Mouse (Mus musculus) heart, embryonic 16.5 days (tissue): ENCODE measurements around the gene 1700102P08Rik. TPM values are rescaled to one million over a fixed set of nuclear protein-coding genes. Genes with fewer than 3 reads are reported as not detected.

Experiments used
- ATAC-seq: fragments of 200-750 bp; cut with Nextera tagmentation; replicated peaks from 2 replicates; pipeline ENCODE4 v1.8.0; 2017; ENCODE audit warnings: moderate number of reproducible peaks; ENCODE audit not compliant: insufficient read depth, low FRiP score; ENCODE audit errors: extremely low read depth
- H3K27ac ChIP-seq: fragments of 300-500 bp; sonication (generic); 2 replicates; pipeline ENCODE4 v1.5.1; 2014; ENCODE audit warnings: mild to moderate bottlenecking, low read length, control low read depth, moderate library complexity
- H3K27me3 ChIP-seq: fragments of 300-500 bp; sonication (generic); 2 replicates; pipeline ENCODE4 v1.6.1; 2014; ENCODE audit warnings: low read length, mixed read lengths; ENCODE audit not compliant: control insufficient read depth, insufficient read depth
- H3K36me3 ChIP-seq: fragments of 300-500 bp; sonication (generic); 2 replicates; pipeline ENCODE4 v1.6.1; 2014; ENCODE audit not compliant: control insufficient read depth, insufficient read depth
- H3K4me1 ChIP-seq: fragments of 300-500 bp; sonication (generic); 2 replicates; pipeline ENCODE4 v1.6.1; 2014; ENCODE audit warnings: low read length, mixed read lengths; ENCODE audit not compliant: control insufficient read depth, insufficient read depth
- H3K4me2 ChIP-seq: fragments of 300-500 bp; sonication (generic); 2 replicates; pipeline ENCODE4 v1.6.1; 2014; ENCODE audit warnings: low read depth, mild to moderate bottlenecking, control low read depth, low read length
- H3K4me3 ChIP-seq: fragments of 300-500 bp; sonication (generic); 2 replicates; pipeline ENCODE4 v1.5.1; 2014; ENCODE audit warnings: mild to moderate bottlenecking, control low read depth, low read length
- H3K9ac ChIP-seq: fragments of 300-500 bp; sonication (generic); 2 replicates; pipeline ENCODE4 v1.6.1; 2014; ENCODE audit warnings: low read length, control low read depth
- H3K9me3 ChIP-seq: fragments of 300-500 bp; sonication (generic); replicated peaks from 2 replicates; pipeline ENCODE4 v1.6.1; 2016; ENCODE audit warnings: low read length; ENCODE audit not compliant: control insufficient read depth
- WGBS: fragments of 180-500 bp; shearing (Covaris S2); extraction: QIAGEN DNeasy Blood & Tissue Kit; methylation state at CpG from one replicate; pipeline ENCODE4 v1.1.7; 2014; 5-methylcytosine and 5-hydroxymethylcytosine counted together
- polyA plus RNA-seq: library from polyadenylated mRNA; unstranded; fragments of >200 nt; fragmentation: Nextera tagmentation; extraction: Ambion mirVana; gene quantifications from 2 replicates; pipeline ENCODE4 v1.2.1, GENCODE M21; 2015

The 1700102P08Rik gene
- polyA plus RNA-seq, 1 experiment from 2014 or later = 0.42 TPM

DNA sequence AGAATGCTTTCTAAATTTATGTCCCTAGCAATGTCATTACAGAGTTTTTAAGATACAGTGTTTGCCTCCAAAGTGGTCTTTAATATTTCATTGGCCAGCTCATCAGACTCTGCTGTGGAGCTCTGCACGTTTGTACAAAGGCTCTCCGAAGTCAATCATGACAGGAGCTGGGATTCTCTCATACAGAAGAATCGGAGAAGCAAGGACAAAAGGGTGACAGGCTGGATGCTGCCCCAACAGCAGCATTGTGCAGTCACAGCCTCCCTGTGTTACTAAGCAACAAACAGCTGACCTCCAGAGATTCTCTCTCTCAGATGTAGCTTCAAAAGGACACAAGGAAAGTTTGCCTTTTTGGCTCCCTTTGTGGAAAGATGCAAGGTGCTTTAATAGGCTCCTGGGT is 43.6 kb downstream of the 1700102P08Rik start, which contains the start of gene BC048562:
Gene BC048562, plus strand, starts transcription at position 301 of the 400 bp plus-strand sequence.
- Histone ChIP-seq H3K4me3 (no peak within 1 kb of the TSS), H3K9me3 (no peaks in the 10 kb centered on the region; the same call in 1 of the 2 replicates), H3K36me3 (no peaks in the 10 kb centered on the region), H3K9ac (no peak within 1 kb of the TSS), H3K27me3 (no peaks in the 10 kb centered on the region), H3K4me2 (no peak within 1 kb of the TSS), H3K27ac (no peak within 1 kb of the TSS), H3K4me1 (peaks cover 12% of the 10 kb centered on the region)
- ATAC-seq = no peak
- 72% methylated on average over 3 of the region's 3 CpGs for WGBS

DNA sequence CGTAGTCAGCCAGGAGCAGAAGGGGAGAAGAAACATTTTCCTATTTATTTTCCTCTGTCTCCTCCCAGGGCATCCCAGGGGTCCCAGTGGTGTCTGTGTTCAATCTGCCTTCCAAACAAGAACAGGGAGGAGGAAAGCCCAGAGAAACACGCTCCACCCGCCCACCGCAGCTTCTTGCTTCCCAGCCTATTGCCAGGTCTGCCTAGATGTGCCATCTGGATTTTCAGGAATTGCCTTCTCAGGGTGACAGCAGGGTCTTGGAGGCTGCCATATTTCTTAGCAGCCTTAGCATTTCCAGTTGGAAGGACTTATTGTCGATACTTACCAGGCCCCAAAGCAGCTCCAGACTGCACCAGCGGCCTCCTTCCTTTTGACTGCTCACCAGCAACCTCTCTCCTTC is 46.6 kb downstream of the 1700102P08Rik start:
- ATAC-seq = no peak
- Histone ChIP-seq H3K27me3 (no peaks in the 10 kb centered on the region), H3K27ac (no peak overlapping the region), H3K4me1 (peaks cover 24% of the 10 kb centered on the region), H3K4me3 (no peak overlapping the region), H3K36me3 (no peaks in the 10 kb centered on the region), H3K9me3 (no peaks in the 10 kb centered on the region; the same call in 1 of the 2 replicates), H3K9ac (no peak overlapping the region), H3K4me2 (no peak overlapping the region)
- 74% methylated on average over 6 of the region's 6 CpGs for WGBS

DNA sequence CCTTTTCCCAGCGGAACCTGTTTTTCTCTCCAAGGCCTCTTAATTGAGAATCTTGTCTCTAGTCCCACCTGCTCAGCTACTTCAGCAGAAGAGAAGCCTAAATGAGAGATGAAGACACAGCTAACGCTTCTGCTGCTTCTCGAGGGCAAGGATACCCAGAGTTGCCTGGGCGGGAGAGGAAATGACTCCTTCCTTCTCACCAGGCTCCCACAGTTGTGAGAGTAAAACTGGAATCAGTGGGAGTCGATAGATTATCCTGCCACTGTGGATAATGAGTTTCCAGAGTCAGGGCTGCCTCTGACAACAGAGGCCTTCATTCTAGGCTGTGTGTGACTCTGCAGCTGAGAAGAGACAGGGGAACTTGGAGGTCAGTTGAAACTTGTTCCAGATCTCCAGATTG is 47.9 kb downstream of the 1700102P08Rik start:
- 57% methylated on average over 5 of the region's 5 CpGs for WGBS
- H3K27me3 ChIP-seq = no peaks in the 10 kb centered on the region
- no peak overlapping the region for H3K4me2 ChIP-seq
- H3K9me3 ChIP-seq = no peaks in the 10 kb centered on the region; the same call in 1 of the 2 replicates
- peaks cover 24% of the 10 kb centered on the region for H3K4me1 ChIP-seq
- no peak overlapping the region for H3K9ac ChIP-seq
- H3K36me3 ChIP-seq = no peaks in the 10 kb centered on the region
- ATAC-seq = no peak
- H3K27ac ChIP-seq = peak overlapping the region; percentile 74
- no peak overlapping the region for H3K4me3 ChIP-seq

- WGBS = 43% methylated on average over 11 of the region's 11 CpGs
- 0 out of 2 replicates have a peak, but pooled peaks have one; percentile 63 for ATAC-seq
- no peaks in the 10 kb centered on the region for H3K36me3 ChIP-seq
- no peaks in the 10 kb centered on the region for H3K27me3 ChIP-seq
- H3K4me3 ChIP-seq = no peak overlapping the region
- no peaks in the 10 kb centered on the region for H3K9me3 ChIP-seq
- H3K27ac ChIP-seq = peak overlapping the region; percentile 74
- peaks cover 24% of the 10 kb centered on the region for H3K4me1 ChIP-seq
- H3K9ac ChIP-seq = peak overlapping the region; percentile 21; the same call in 1 of the 2 replicates
- H3K4me2 ChIP-seq = peak overlapping the region; percentile 50
Observed at GRCm38 (mm10) chr9:108441236-108441919, 48.8 kb downstream of the 1700102P08Rik start.

DNA sequence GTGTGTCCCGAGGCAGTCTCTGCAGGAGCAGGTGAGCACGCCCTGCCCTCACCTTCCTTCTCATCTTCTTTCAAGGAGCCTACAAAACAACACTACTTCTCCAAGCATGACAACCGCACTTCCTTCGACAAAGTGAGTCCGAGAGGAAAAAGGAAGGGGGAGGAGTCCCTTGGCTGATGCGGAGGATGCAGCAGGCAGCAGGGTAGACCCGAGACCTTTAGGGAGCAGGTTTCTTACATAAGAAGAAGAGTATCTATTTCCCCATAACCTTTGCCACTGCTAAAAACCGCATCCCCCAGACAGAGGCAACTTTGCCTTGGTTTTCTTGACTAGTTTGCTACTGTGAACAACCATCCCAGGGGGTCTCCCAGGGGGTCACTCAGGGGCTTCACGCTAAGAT is 52.5 kb downstream of the 1700102P08Rik start:
- WGBS = 59% methylated on average over 9 of the region's 9 CpGs

GRCm38 (mm10) chr9:108449860-108450259 is 57.3 kb downstream of the 1700102P08Rik start:
- Histone ChIP-seq H3K9ac (peak overlapping the region; percentile 61), H3K4me2 (peak overlapping the region; percentile 59), H3K27ac (peak overlapping the region; percentile 90), H3K27me3 (no peaks in the 10 kb centered on the region), H3K4me3 (peak overlapping the region; percentile 20; the same call in 1 of the 2 replicates), H3K36me3 (peaks cover 7% of the 10 kb centered on the region; the same call in 1 of the 2 replicates), H3K4me1 (peaks cover 32% of the 10 kb centered on the region), H3K9me3 (no peaks in the 10 kb centered on the region)
- peak; percentile 46 for ATAC-seq
- WGBS = 39% methylated on average over 4 of the region's 4 CpGs

More for the DNA sequence above, 52.5 kb downstream of the 1700102P08Rik start:
- H3K4me1 ChIP-seq = peaks cover 36% of the 10 kb centered on the region
- H3K27ac ChIP-seq = no peak overlapping the region
- no peaks in the 10 kb centered on the region for H3K9me3 ChIP-seq
- H3K4me3 ChIP-seq = no peak overlapping the region
- H3K4me2 ChIP-seq = no peak overlapping the region
- ATAC-seq = no peak
- no peak overlapping the region for H3K9ac ChIP-seq
- no peaks in the 10 kb centered on the region for H3K27me3 ChIP-seq
- H3K36me3 ChIP-seq = peaks cover 7% of the 10 kb centered on the region; the same call in 1 of the 2 replicates

DNA sequence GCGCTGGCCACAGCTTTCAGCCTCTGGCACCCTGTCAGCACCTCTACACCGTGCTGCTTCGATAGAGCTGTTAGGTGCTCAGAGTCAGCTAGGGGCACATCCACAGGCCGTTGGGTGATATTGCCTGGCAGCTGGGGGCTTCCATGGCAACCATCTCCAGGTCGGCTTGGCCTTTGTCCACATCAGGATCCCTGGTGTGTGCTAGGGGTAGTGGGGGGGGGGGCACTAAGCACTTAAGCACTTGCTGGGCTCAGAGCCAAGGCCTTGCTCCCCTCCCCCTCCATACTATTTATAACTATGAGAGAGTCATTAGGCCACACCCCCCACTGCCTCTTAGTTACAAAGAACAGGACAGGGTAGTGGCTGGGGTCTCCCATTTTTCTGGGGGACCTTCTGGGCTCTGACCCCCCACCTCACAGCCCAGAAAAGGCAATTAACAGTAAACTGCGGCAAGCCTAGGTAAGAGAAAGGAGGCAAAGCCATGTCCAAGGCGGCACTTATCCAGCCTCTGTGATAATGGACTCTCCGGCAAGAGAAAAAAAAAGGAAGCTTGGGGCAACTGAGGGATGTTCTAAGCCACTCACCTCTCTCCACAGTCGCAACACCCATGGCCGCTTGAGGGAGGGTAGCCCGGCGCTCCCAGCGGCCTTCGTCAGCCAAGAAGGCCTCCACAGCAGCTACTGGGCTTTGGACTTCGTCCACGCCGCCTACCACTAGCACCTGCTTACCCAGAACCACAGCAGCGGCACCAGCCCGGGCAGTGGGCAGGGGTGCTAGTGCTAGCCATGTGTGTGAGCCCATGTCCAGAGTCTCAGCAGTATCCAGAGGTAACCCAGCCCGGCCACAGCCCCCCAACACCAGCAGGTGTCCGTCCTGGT is 57.9 kb downstream of the 1700102P08Rik start:
- Histone ChIP-seq H3K9me3 (no peaks in the 10 kb centered on the region), H3K27ac (peak overlapping the region; percentile 90), H3K4me3 (peak overlapping the region; percentile 73), H3K4me2 (peak overlapping the region; percentile 98), H3K9ac (peak overlapping the region; percentile 82), H3K36me3 (peaks cover 7% of the 10 kb centered on the region; the same call in 1 of the 2 replicates), H3K27me3 (no peaks in the 10 kb centered on the region), H3K4me1 (peaks cover 32% of the 10 kb centered on the region)
- peak; percentile 84 for ATAC-seq
- 35% methylated on average over 21 of the region's 21 CpGs for WGBS

DNA sequence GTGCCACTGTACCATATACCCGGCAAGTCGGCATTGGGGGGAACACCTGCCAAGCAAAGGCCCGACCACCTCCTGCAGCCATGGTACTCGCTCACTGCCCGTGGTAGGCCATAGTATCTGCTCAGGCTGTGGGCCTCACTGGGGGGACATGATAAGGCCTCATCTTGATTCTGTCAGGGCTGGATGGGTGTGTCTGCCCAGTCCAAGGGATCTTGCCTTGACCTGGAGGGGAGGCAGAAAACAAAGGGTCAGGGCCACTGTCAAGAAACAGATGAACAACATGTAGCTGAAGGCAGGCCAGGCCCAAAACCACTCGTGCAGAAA is 58.5 kb downstream of the 1700102P08Rik start:
- peak overlapping the region; percentile 73 for H3K4me3 ChIP-seq
- H3K36me3 ChIP-seq = peaks cover 7% of the 10 kb centered on the region; the same call in 1 of the 2 replicates
- H3K9me3 ChIP-seq = no peaks in the 10 kb centered on the region
- WGBS = 59% methylated on average over 6 of the region's 6 CpGs
- H3K27ac ChIP-seq = peak overlapping the region; percentile 90
- H3K9ac ChIP-seq = peak overlapping the region; percentile 82
- H3K27me3 ChIP-seq = no peaks in the 10 kb centered on the region
- ATAC-seq = no peak
- peaks cover 32% of the 10 kb centered on the region for H3K4me1 ChIP-seq
- peak overlapping the region; percentile 98 for H3K4me2 ChIP-seq
